Mouse (Mus musculus) erythroblast, embryonic 14.5 days (primary cell): ENCODE measurements around the gene Magi2. TPM values are rescaled to one million over a fixed set of nuclear protein-coding genes. Genes with fewer than 3 reads are reported as not detected.

Experiments
- H3K27me3 ChIP-seq: 2 replicates; pipeline ENCODE4 v1.6.1; 2012; ENCODE audit warnings: inconsistent platforms; ENCODE audit not compliant: control insufficient read depth
- H3K36me3 ChIP-seq: 2 replicates; pipeline ENCODE4 v1.6.1; 2012; ENCODE audit warnings: mild to moderate bottlenecking, inconsistent platforms; ENCODE audit not compliant: control insufficient read depth
- H3K4me1 ChIP-seq: 2 replicates; pipeline ENCODE4 v1.6.1; 2012; ENCODE audit warnings: inconsistent platforms; ENCODE audit not compliant: control insufficient read depth
- H3K4me3 ChIP-seq: replicated peaks from 2 replicates; pipeline ENCODE3; 2012; ENCODE audit warnings: moderate library complexity, mild to moderate bottlenecking, inconsistent platforms
- H3K9me3 ChIP-seq: 2 replicates; pipeline ENCODE4 v1.6.1; 2012; ENCODE audit warnings: low read length, inconsistent platforms, mixed read lengths; ENCODE audit not compliant: control insufficient read depth
- GATA1 ChIP-seq: IDR thresholded peaks from 2 replicates; pipeline ENCODE4 v1.6.1; 2012; ENCODE audit warnings: low read length, inconsistent platforms, mixed read lengths
- TAL1 ChIP-seq: IDR thresholded peaks from 3 replicates; pipeline ENCODE4 v1.6.1; 2012; ENCODE audit warnings: low read length, inconsistent platforms, mixed read lengths
- polyA plus RNA-seq: library from polyadenylated mRNA; stranded (reverse); fragments of >175 nt; gene quantifications from 2 replicates; pipeline ENCODE4 v1.2.3, GENCODE M21; 2012

Magi2 gene
- polyA plus RNA-seq, 1 experiment = not detected

- no peaks in the 10 kb centered on the region for H3K36me3 ChIP-seq
- H3K27me3 ChIP-seq = no peaks in the 10 kb centered on the region
- H3K9me3 ChIP-seq = no peaks in the 10 kb centered on the region
- H3K4me1 ChIP-seq = no peaks in the 10 kb centered on the region
- H3K4me3 ChIP-seq = no peak overlapping the region
- no peak for TF ChIP-seq GATA1
- no peak for TF ChIP-seq TAL1
These were observed 520.8 kb downstream of the Magi2 start for GRCm38 (mm10) chr5:19747631-19748030.

- Histone ChIP-seq H3K4me1 (no peaks in the 10 kb centered on the region), H3K4me3 (no peak overlapping the region), H3K27me3 (no peaks in the 10 kb centered on the region), H3K36me3 (no peaks in the 10 kb centered on the region), H3K9me3 (no peaks in the 10 kb centered on the region)
- no peak for TF ChIP-seq GATA1
- no peak for TF ChIP-seq TAL1
These were observed 552.4 kb downstream of the Magi2 start for GRCm38 (mm10) chr5:19779224-19779623.

GRCm38 (mm10) chr5:19780076-19780475, 553.2 kb downstream of the Magi2 start:
- TF ChIP-seq TAL1 (no peak), GATA1 (no peak)

GRCm38 (mm10) chr5:19785320-19785719, 558.5 kb downstream of the Magi2 start:
- Histone ChIP-seq H3K4me3 (no peak overlapping the region), H3K4me1 (no peaks in the 10 kb centered on the region), H3K27me3 (no peaks in the 10 kb centered on the region), H3K9me3 (no peaks in the 10 kb centered on the region), H3K36me3 (no peaks in the 10 kb centered on the region)
- no peak for TF ChIP-seq GATA1
- TF ChIP-seq TAL1 = no peak

More at GRCm38 (mm10) chr5:19780076-19780475, 553.2 kb downstream of the Magi2 start:
- Histone ChIP-seq H3K27me3 (no peaks in the 10 kb centered on the region), H3K36me3 (no peaks in the 10 kb centered on the region), H3K9me3 (no peaks in the 10 kb centered on the region), H3K4me1 (no peaks in the 10 kb centered on the region), H3K4me3 (no peak overlapping the region)

GRCm38 (mm10) chr5:19787522-19788144, 560.8 kb downstream of the Magi2 start:
- H3K27me3 ChIP-seq = no peaks in the 10 kb centered on the region
- H3K9me3 ChIP-seq = no peaks in the 10 kb centered on the region
- no peaks in the 10 kb centered on the region for H3K36me3 ChIP-seq
- no peak for TF ChIP-seq GATA1
- TF ChIP-seq TAL1 = no peak
- no peak overlapping the region for H3K4me3 ChIP-seq
- H3K4me1 ChIP-seq = no peaks in the 10 kb centered on the region

GRCm38 (mm10) chr5:19803052-19803769, 576.4 kb downstream of the Magi2 start:
- Histone ChIP-seq H3K36me3 (no peaks in the 10 kb centered on the region), H3K4me1 (no peaks in the 10 kb centered on the region), H3K9me3 (no peaks in the 10 kb centered on the region), H3K4me3 (no peak overlapping the region), H3K27me3 (no peaks in the 10 kb centered on the region)
- no peak for TF ChIP-seq TAL1
- no peak for TF ChIP-seq GATA1

- Histone ChIP-seq H3K4me1 (no peaks in the 10 kb centered on the region), H3K36me3 (no peaks in the 10 kb centered on the region), H3K4me3 (no peak overlapping the region), H3K27me3 (no peaks in the 10 kb centered on the region), H3K9me3 (no peaks in the 10 kb centered on the region)
- no peak for TF ChIP-seq TAL1
- no peak for TF ChIP-seq GATA1
These were observed 595.7 kb downstream of the Magi2 start for GRCm38 (mm10) chr5:19822502-19822901.

GRCm38 (mm10) chr5:19825943-19826342, 599.1 kb downstream of the Magi2 start:
- no peaks in the 10 kb centered on the region for H3K4me1 ChIP-seq
- H3K27me3 ChIP-seq = no peaks in the 10 kb centered on the region
- no peak overlapping the region for H3K4me3 ChIP-seq
- no peaks in the 10 kb centered on the region for H3K9me3 ChIP-seq
- no peaks in the 10 kb centered on the region for H3K36me3 ChIP-seq
- no peak for TF ChIP-seq TAL1
- TF ChIP-seq GATA1 = no peak

- no peaks in the 10 kb centered on the region for H3K27me3 ChIP-seq
- H3K36me3 ChIP-seq = no peaks in the 10 kb centered on the region
- no peak overlapping the region for H3K4me3 ChIP-seq
- no peak for TF ChIP-seq GATA1
- no peak for TF ChIP-seq TAL1
- H3K9me3 ChIP-seq = no peaks in the 10 kb centered on the region
- no peaks in the 10 kb centered on the region for H3K4me1 ChIP-seq
These were observed 602.5 kb downstream of the Magi2 start for GRCm38 (mm10) chr5:19829341-19829740.
